Mouse (Mus musculus) hindbrain, embryonic 10.5 days (tissue): ENCODE measurements around the gene Cbx4. TPM values are rescaled to one million over a fixed set of nuclear protein-coding genes. Genes with fewer than 3 reads are reported as not detected.

Source experiments
- DNase-seq: peaks from one replicate; pipeline ENCODE4 v3.0.0-alpha.2; 2017; ENCODE audit warnings: low spot score
- H3K27ac ChIP-seq: fragments of 300-500 bp; sonication (generic); 2 replicates; pipeline ENCODE4 v1.5.1; 2016; ENCODE audit warnings: mild to moderate bottlenecking, moderate library complexity
- H3K27me3 ChIP-seq: fragments of 300-500 bp; sonication (generic); 2 replicates; pipeline ENCODE4 v1.6.1; 2016; ENCODE audit warnings: mild to moderate bottlenecking; ENCODE audit not compliant: poor library complexity, insufficient read depth, severe bottlenecking
- H3K36me3 ChIP-seq: fragments of 300-500 bp; sonication (generic); 2 replicates; pipeline ENCODE4 v1.6.1; 2016; ENCODE audit warnings: mild to moderate bottlenecking, moderate library complexity
- H3K4me1 ChIP-seq: fragments of 300-500 bp; sonication (generic); replicated peaks from 2 replicates; pipeline ENCODE4 v1.6.1; 2016; ENCODE audit warnings: mild to moderate bottlenecking
- H3K4me3 ChIP-seq: fragments of 300-500 bp; sonication (generic); 2 replicates; pipeline ENCODE4 v1.5.1; 2016; ENCODE audit warnings: mild to moderate bottlenecking, moderate library complexity
- H3K9me3 ChIP-seq: fragments of 300-500 bp; sonication (generic); 2 replicates; pipeline ENCODE4 v1.6.1; 2016; ENCODE audit warnings: mild to moderate bottlenecking, moderate library complexity
- WGBS: fragments of 180-500 bp; shearing (Covaris S2); methylation state at CpG from one replicate; pipeline ENCODE4 v1.1.7; 2016; 5-methylcytosine and 5-hydroxymethylcytosine counted together
- polyA plus RNA-seq: library from polyadenylated mRNA; unstranded; fragments of >200 nt; fragmentation: Nextera tagmentation; extraction: Ambion mirVana; gene quantifications from 2 replicates; pipeline ENCODE4 v1.2.1, GENCODE M21; 2016

Gene Cbx4
- 4.4 and 8.2 TPM in 2 replicates for polyA plus RNA-seq

DNA sequence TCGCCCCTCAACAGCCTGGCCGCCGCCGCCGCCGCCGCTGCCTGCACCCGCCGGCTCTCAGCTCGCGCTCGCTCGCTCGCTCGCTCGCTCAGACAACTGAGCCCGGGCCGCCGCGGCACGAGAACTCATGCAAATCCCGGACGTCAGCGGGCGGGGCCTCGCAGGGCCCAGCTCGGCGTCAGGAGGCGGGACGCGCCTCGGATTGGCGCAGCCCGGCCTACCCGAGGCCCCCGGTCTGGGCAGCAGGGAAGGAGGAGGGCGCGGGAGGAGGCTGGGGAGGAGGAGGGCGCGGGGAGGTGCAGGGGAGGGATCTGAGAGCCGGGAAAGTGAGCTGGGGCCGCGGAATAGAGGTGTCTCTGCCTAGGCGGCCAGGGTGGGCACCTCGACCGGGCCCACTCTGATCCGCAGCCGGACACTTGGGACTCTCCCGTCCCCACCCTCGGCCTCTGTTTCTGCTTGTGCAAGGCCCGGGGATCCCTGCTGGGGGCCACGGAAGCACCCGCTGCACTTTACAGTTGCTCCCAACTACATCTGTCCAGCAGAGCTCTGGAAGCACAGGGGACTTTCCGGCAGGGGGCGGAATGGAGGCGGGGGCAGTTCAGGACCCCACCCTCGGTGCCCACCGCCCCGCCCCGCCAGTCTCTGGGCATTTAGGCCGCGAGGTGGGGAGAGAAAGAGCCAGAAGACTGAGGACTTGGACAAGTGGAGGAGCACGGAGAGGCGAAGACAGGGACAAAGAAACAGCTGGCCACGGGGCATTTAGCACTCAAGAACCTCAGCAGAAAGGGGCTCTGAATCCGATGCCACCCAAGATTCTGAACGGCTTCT is at the start of gene Cbx4:
Cbx4 (minus strand) TSS at position 78 of the 828 bp plus-strand sequence.
- Histone ChIP-seq H3K4me3 (peak within 1 kb of the TSS; percentile 88), H3K4me1 (peaks cover 93% of the 10 kb centered on the region), H3K27me3 (peaks cover 87% of the 10 kb centered on the region), H3K36me3 (peaks cover 2% of the 10 kb centered on the region), H3K27ac (peak within 1 kb of the TSS; percentile 97), H3K9me3 (no peaks in the 10 kb centered on the region)
- WGBS = under 1% methylated on average over 67 of the region's 67 CpGs
- DNase-seq = peak; percentile 94

- H3K9me3 ChIP-seq = no peaks in the 10 kb centered on the region
- H3K4me1 ChIP-seq = peaks cover 51% of the 10 kb centered on the region
- H3K27me3 ChIP-seq = peaks cover 52% of the 10 kb centered on the region
- H3K4me3 ChIP-seq = 0 out of 2 replicates have a peak overlapping the region, but pooled peaks have one; percentile 11
- H3K36me3 ChIP-seq = no peaks in the 10 kb centered on the region
- H3K27ac ChIP-seq = peak overlapping the region; percentile 81
- peak; percentile 33 for DNase-seq
- WGBS = 41% methylated on average over 17 of the region's 17 CpGs
Measured at GRCm38 (mm10) chr11:119134586-119134985, 48.6 kb upstream of the Cbx4 start.

GRCm38 (mm10) chr11:119133437-119134221 is 47.6 kb upstream of the Cbx4 start:
- Histone ChIP-seq H3K36me3 (no peaks in the 10 kb centered on the region), H3K27me3 (peaks cover 59% of the 10 kb centered on the region), H3K9me3 (no peaks in the 10 kb centered on the region), H3K4me1 (peaks cover 55% of the 10 kb centered on the region), H3K27ac (peak overlapping the region; percentile 81), H3K4me3 (no peak overlapping the region)
- DNase-seq = no peak
- 77% methylated on average over 5 of the region's 5 CpGs for WGBS

DNA sequence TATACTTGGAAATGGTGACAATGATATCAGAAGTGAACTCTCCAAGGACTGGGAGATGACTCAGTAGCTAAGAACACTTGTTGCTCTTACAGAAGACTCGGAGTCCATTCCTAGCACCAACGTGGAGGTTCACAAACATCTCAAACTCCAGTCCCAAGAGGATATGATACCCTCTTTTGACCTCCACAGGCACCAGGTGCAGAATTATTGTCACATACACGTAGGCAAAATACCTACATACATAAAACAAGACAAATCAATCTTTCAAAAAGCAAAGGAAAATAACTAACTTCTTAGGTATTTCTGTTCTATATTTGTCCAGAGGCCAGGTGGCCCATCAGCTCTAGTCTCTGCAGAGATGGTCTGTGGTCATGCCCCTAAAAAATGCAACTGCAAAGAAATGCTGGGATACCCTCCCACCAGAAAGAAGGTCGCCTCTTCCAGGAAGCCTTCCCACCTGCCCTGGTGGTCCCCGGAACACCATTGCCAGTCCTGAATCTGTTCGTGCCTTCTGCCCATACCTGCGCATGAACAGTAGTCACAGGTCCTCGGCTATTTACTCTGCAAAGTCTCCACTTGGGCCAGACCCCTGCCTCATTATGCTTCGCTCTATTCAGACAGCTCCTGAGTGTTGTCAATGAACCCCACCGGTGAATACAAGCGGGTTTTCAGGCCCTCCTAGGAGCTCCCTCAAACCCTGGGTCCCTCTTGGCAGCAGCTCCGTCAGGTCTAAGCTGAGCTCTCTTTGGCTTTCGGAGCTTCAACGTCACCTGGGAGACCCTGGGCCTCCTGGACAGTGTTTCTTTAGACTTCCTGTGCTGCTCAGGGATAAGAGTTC is 46.4 kb upstream of the Cbx4 start:
- Histone ChIP-seq H3K27me3 (peaks cover 65% of the 10 kb centered on the region), H3K9me3 (no peaks in the 10 kb centered on the region), H3K27ac (no peak overlapping the region), H3K4me3 (no peak overlapping the region), H3K36me3 (no peaks in the 10 kb centered on the region), H3K4me1 (peaks cover 58% of the 10 kb centered on the region)
- DNase-seq = no peak
- 79% methylated on average over 14 of the region's 14 CpGs for WGBS

DNA sequence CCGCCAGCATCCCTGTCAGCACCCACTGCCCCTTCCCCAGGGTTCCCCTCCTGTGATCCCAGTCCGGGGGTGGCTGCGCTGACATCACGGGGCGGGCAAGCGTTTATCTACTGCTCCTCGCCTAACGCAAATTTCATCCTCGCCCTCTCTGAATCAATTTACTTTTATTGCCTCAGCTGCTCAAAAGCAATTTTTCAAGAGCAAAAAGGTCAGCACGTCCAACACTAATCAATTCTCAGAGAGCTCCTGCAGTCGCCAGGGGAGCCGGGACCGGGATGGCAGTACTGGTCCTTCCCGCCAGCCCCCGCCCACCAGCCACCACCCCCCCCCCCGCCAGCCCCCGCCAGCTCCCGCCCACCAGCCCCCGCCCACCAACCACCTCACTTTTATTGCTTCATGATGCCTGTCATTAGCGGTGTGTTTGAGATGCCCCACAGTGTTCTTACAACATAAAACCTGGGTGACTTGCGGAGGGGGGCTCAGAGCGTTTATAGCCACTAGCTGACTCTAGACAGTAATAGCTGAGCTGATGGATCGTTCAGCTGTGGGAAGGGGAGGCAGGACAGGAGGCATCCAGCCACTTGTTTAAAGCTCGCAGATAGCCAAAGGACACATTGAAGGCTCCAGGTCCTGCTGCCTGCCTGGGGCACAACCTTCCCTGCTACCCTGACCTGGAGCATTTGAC is 44.2 kb upstream of the Cbx4 start:
- no peaks in the 10 kb centered on the region for H3K36me3 ChIP-seq
- peaks cover 72% of the 10 kb centered on the region for H3K4me1 ChIP-seq
- H3K4me3 ChIP-seq = peak overlapping the region; percentile 28
- 21% methylated on average over 24 of the region's 24 CpGs for WGBS
- DNase-seq = no peak
- no peaks in the 10 kb centered on the region for H3K9me3 ChIP-seq
- peak overlapping the region; percentile 25; the same call in 1 of the 2 replicates for H3K27ac ChIP-seq
- H3K27me3 ChIP-seq = peaks cover 70% of the 10 kb centered on the region

- Histone ChIP-seq H3K27me3 (peaks cover 75% of the 10 kb centered on the region), H3K9me3 (no peaks in the 10 kb centered on the region), H3K4me1 (peaks cover 69% of the 10 kb centered on the region), H3K27ac (peak overlapping the region; percentile 46; the same call in 1 of the 2 replicates), H3K4me3 (peak overlapping the region; percentile 28), H3K36me3 (no peaks in the 10 kb centered on the region)
- 50% methylated on average over 18 of the region's 18 CpGs for WGBS
- DNase-seq = no peak
Measured at GRCm38 (mm10) chr11:119129281-119130058, 43.4 kb upstream of the Cbx4 start.

- Histone ChIP-seq H3K4me3 (no peak overlapping the region), H3K27ac (0 out of 2 replicates have a peak overlapping the region, but pooled peaks have one; percentile 51), H3K4me1 (peaks cover 62% of the 10 kb centered on the region), H3K36me3 (no peaks in the 10 kb centered on the region), H3K27me3 (peaks cover 77% of the 10 kb centered on the region), H3K9me3 (no peaks in the 10 kb centered on the region)
- DNase-seq = no peak
- 46% methylated on average over 11 of the region's 11 CpGs for WGBS
Measured at GRCm38 (mm10) chr11:119128668-119129280, 42.8 kb upstream of the Cbx4 start.

- no peaks in the 10 kb centered on the region for H3K36me3 ChIP-seq
- no peaks in the 10 kb centered on the region for H3K9me3 ChIP-seq
- 73% methylated on average over 9 of the region's 9 CpGs for WGBS
- H3K4me1 ChIP-seq = peaks cover 60% of the 10 kb centered on the region
- H3K27ac ChIP-seq = peak overlapping the region; percentile 51; the same call in 1 of the 2 replicates
- no peak overlapping the region for H3K4me3 ChIP-seq
- DNase-seq = no peak
- H3K27me3 ChIP-seq = peaks cover 76% of the 10 kb centered on the region
Measured at GRCm38 (mm10) chr11:119127686-119128473, 41.9 kb upstream of the Cbx4 start.

DNA sequence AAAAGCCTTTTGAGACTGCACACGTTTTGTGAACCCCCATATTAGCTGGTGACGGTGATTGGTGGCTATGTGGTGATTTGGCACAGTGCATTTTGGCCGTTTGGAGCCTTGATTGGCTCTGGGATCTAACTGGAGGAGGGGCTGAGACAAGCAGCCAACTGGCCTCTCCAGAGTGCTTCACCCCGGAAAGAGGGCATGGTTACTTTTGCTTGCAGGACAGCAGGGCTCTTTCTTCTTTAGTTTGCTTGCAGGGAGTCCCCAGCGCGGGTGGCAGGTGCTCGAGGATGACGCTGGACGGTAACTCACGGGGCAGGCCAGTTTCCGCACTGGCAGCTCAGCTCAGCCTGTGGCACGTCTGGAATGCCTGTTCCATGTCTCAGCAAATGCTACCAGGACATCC is 41.1 kb upstream of the Cbx4 start:
- H3K9me3 ChIP-seq = no peaks in the 10 kb centered on the region
- H3K27ac ChIP-seq = peak overlapping the region; percentile 51
- no peak overlapping the region for H3K4me3 ChIP-seq
- no peaks in the 10 kb centered on the region for H3K36me3 ChIP-seq
- 42% methylated on average over 12 of the region's 12 CpGs for WGBS
- peaks cover 71% of the 10 kb centered on the region for H3K27me3 ChIP-seq
- no peak for DNase-seq
- peaks cover 63% of the 10 kb centered on the region for H3K4me1 ChIP-seq

- Histone ChIP-seq H3K4me3 (peak overlapping the region; percentile 27; the same call in 1 of the 2 replicates), H3K27me3 (peaks cover 66% of the 10 kb centered on the region), H3K4me1 (peaks cover 63% of the 10 kb centered on the region), H3K36me3 (no peaks in the 10 kb centered on the region), H3K9me3 (no peaks in the 10 kb centered on the region), H3K27ac (peak overlapping the region; percentile 66)
- WGBS = 37% methylated on average over 23 of the region's 23 CpGs
- peak; percentile 72 for DNase-seq
Measured at GRCm38 (mm10) chr11:119125929-119126861, 40.2 kb upstream of the Cbx4 start.
